Mouse (Mus musculus) intestine, postnatal 0 days (tissue): ENCODE measurements around the gene Dhdh. TPM values are rescaled to one million over a fixed set of nuclear protein-coding genes. Genes with fewer than 3 reads are reported as not detected.
"Not testable (repeated sequence)": the region's sequence is repeated elsewhere in the genome, so short reads cannot be mapped to it uniquely, and the experiment has no call there.

Source experiments
- ATAC-seq: fragments of 200-750 bp; cut with Nextera tagmentation; 2 replicates; pipeline ENCODE4 v1.8.0; 2017; ENCODE audit warnings: mild to moderate bottlenecking, moderate TSS enrichment, moderate library complexity
- H3K27ac ChIP-seq: fragments of 300-500 bp; sonication (generic); 2 replicates; pipeline ENCODE4 v1.5.1; 2014; ENCODE audit warnings: mild to moderate bottlenecking, low read depth, low read length, moderate library complexity
- H3K27me3 ChIP-seq: fragments of 300-500 bp; sonication (generic); replicated peaks from 2 replicates; pipeline ENCODE4 v1.6.1; 2014; ENCODE audit warnings: low read length, mixed read lengths; ENCODE audit not compliant: control insufficient read depth, insufficient read depth
- H3K36me3 ChIP-seq: fragments of 300-500 bp; sonication (generic); 2 replicates; pipeline ENCODE4 v1.6.1; 2014; ENCODE audit warnings: mild to moderate bottlenecking, moderate library complexity; ENCODE audit not compliant: control insufficient read depth, insufficient read depth
- H3K4me1 ChIP-seq: fragments of 300-500 bp; sonication (generic); replicated peaks from 2 replicates; pipeline ENCODE4 v1.6.1; 2014; ENCODE audit warnings: antibody characterized with exemption, low read length, mixed read lengths; ENCODE audit not compliant: control insufficient read depth, insufficient read depth
- H3K4me2 ChIP-seq: fragments of 300-500 bp; sonication (generic); replicated peaks from 2 replicates; pipeline ENCODE4 v1.6.1; 2014; ENCODE audit warnings: low read depth, mild to moderate bottlenecking, moderate library complexity
- H3K4me3 ChIP-seq: fragments of 300-500 bp; sonication (generic); 2 replicates; pipeline ENCODE4 v1.5.1; 2014; ENCODE audit warnings: low read depth, low read length
- H3K9ac ChIP-seq: fragments of 300-500 bp; sonication (generic); 2 replicates; pipeline ENCODE4 v1.6.1; 2014; ENCODE audit warnings: mild to moderate bottlenecking, low read depth, low read length
- H3K9me3 ChIP-seq: fragments of 300-500 bp; sonication (generic); 2 replicates; pipeline ENCODE4 v1.6.1; 2016; ENCODE audit warnings: mixed run types; ENCODE audit not compliant: control insufficient read depth
- CTCF ChIP-seq: sonication (generic); IDR thresholded peaks from 2 replicates; pipeline ENCODE4 v1.5.1; 2016; ENCODE audit warnings: low read depth, mild to moderate bottlenecking, control low read depth, antibody characterized with exemption, moderate library complexity
- WGBS: fragments of 180-500 bp; shearing (Covaris S2); extraction: QIAGEN DNeasy Blood & Tissue Kit; methylation state at CpG from one replicate; pipeline ENCODE4 v1.1.7; 2014; 5-methylcytosine and 5-hydroxymethylcytosine counted together
- polyA plus RNA-seq: library from polyadenylated mRNA; unstranded; fragments of >200 nt; fragmentation: Nextera tagmentation; extraction: Ambion mirVana; gene quantifications from 2 replicates; pipeline ENCODE4 v1.2.1, GENCODE M21; 2015

Gene Dhdh
- polyA plus RNA-seq = 1.1 and 1.2 TPM in 2 replicates

DNA sequence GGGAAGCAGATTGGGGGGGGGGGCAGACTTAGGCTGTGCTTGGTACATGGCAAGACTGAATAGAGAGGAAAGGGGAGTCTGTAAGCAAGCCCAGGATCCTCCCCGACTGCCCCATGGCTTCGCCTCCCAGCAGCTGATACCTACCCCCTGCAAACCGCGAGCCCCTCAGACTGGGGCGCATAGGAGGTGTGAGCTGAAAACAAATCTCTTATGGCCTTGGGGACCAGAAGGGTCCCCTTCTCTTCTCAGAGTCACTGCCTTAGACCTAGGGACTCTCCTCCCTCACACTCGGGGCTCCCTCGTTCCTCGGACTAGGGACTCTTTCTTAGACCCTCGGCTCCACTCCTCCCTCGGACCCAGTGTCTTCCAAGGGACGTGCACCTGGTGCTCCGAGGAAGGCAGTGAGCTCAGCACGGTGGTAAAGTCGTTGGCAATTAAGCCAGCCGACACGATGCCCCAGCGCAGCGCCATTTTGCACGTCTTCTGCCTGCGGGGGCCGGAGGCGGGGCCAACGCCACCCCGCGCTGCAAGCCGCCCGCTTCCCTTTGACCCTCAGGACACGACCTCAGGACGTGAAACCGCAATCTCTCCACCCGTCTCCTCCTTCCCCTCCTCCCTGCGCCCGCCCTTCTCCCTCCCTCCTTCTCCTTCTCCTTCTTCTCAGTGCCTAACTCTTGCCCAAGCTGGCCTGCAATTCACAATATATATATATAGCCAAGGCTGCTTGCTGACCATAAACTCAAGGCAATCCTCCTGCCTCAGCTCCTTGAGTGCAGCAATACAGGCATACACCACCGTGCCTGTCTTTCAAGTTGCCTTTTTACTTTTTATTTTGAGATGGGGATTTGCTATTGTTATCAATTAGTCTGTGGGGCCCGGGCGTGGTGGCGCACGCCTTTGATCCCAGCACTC is at the start of gene Dhdh:
Dhdh (minus strand) TSS at position 513 of the 912 bp plus-strand sequence.
- 14% methylated on average over 36 of the region's 38 CpGs for WGBS
- TF ChIP-seq CTCF = no peak
- peak; percentile 50; the same call in 1 of the 2 replicates for ATAC-seq

GRCm38 (mm10) chr7:45537602-45538001 is 49.0 kb upstream of the Dhdh start:
- 0 out of 2 replicates have a peak overlapping the region, but pooled peaks have one; percentile 48 for H3K9ac ChIP-seq
- 83% methylated on average over 10 of the region's 10 CpGs for WGBS

More for the DNA sequence above, at the start of gene Dhdh:
- Histone ChIP-seq H3K27me3 (no peaks in the 10 kb centered on the region), H3K4me3 (peak within 1 kb of the TSS; percentile 39), H3K36me3 (peaks cover 13% of the 10 kb centered on the region; the same call in 1 of the 2 replicates), H3K4me1 (no peaks in the 10 kb centered on the region), H3K9ac (peak within 1 kb of the TSS; percentile 38; the same call in 1 of the 2 replicates), H3K27ac (no peak within 1 kb of the TSS), H3K9me3 (no peaks in the 10 kb centered on the region), H3K4me2 (peak within 1 kb of the TSS; percentile 71)

DNA sequence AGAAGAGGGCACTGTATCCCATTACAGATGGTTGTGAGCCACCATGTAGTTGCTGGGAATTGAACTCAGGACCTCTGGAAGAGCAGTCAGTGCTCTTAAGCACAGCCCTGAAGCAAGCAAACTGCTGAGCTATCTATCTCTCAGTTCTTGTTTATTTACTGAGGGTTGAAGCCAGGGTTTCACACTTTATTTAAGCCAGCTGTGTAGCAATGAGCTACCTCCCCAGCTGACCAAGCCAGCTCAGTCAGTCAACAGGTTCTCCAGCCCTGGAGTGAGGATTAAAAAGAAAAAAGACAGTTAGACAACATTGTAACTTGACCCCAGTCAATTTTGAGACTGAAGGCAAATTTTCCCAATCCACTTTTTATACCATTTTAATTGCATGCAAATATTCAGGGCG is 47.1 kb upstream of the Dhdh start:
- Histone ChIP-seq H3K27ac (no peak overlapping the region), H3K9ac (no peak overlapping the region), H3K27me3 (no peaks in the 10 kb centered on the region), H3K36me3 (no peaks in the 10 kb centered on the region), H3K4me2 (no peak overlapping the region), H3K4me1 (no peaks in the 10 kb centered on the region), H3K4me3 (no peak overlapping the region), H3K9me3 (no peaks in the 10 kb centered on the region)
- 88% methylated on average over 1 of the region's 1 CpGs for WGBS
- TF ChIP-seq CTCF = 0 out of 2 replicates have a peak, but pooled peaks have one; percentile 18
- ATAC-seq = no peak

More at GRCm38 (mm10) chr7:45537602-45538001, 49.0 kb upstream of the Dhdh start:
- no peak overlapping the region for H3K27ac ChIP-seq
- H3K27me3 ChIP-seq = no peaks in the 10 kb centered on the region
- H3K4me3 ChIP-seq = peak overlapping the region; percentile 49; the same call in 1 of the 2 replicates
- peak overlapping the region; percentile 88 for H3K4me2 ChIP-seq
- H3K36me3 ChIP-seq = no peaks in the 10 kb centered on the region
- H3K9me3 ChIP-seq = no peaks in the 10 kb centered on the region
- no peak for TF ChIP-seq CTCF
- no peak for ATAC-seq
- H3K4me1 ChIP-seq = no peaks in the 10 kb centered on the region

GRCm38 (mm10) chr7:45530643-45531042 is 42.0 kb upstream of the Dhdh start:
- TF ChIP-seq CTCF = no peak
- Histone ChIP-seq H3K4me2 (no peak overlapping the region), H3K4me3 (no peak overlapping the region), H3K27ac (no peak overlapping the region), H3K27me3 (no peaks in the 10 kb centered on the region), H3K36me3 (no peaks in the 10 kb centered on the region), H3K4me1 (no peaks in the 10 kb centered on the region; the same call in 1 of the 2 replicates), H3K9ac (no peak overlapping the region), H3K9me3 (no peaks in the 10 kb centered on the region)
- ATAC-seq = no peak
- 31% methylated on average over 2 of the region's 2 CpGs for WGBS

DNA sequence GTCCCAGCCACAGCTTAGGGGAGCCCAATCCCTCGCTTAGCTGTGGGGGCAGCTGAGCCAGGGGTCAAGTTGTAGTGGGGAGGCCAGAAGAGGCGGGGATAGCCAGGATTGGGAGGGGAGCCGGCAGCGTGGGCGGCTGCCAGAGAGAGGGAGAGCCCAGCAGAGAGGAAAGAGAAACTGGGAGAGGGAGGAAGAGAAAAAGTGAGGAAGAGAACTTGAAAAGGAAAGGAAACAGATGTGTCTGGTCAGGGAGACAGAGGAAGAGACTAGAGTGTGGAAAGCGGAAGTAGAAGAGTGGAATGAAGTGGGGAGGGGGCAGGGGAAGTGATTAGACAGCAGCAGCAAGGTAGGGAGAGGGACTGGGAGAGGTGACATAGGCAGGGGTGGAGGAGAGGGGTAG is 40.9 kb upstream of the Dhdh start:
- no peak overlapping the region for H3K27ac ChIP-seq
- TF ChIP-seq CTCF = no peak
- H3K4me1 ChIP-seq = peaks cover 5% of the 10 kb centered on the region
- ATAC-seq = no peak
- no peaks in the 10 kb centered on the region for H3K9me3 ChIP-seq
- no peak overlapping the region for H3K9ac ChIP-seq
- no peak overlapping the region for H3K4me3 ChIP-seq
- H3K4me2 ChIP-seq = no peak overlapping the region
- no peaks in the 10 kb centered on the region for H3K36me3 ChIP-seq
- no peaks in the 10 kb centered on the region for H3K27me3 ChIP-seq
- WGBS = 20% methylated on average over 6 of the region's 6 CpGs

GRCm38 (mm10) chr7:45527169-45527568 is 38.6 kb upstream of the Dhdh start:
- not testable (repeated sequence) for H3K4me2 ChIP-seq

More at GRCm38 (mm10) chr7:45527169-45527568, 38.6 kb upstream of the Dhdh start:
- WGBS = 92% methylated on average over 6 of the region's 6 CpGs
- H3K27me3 ChIP-seq, ATAC-seq, H3K4me3 ChIP-seq, H3K9ac ChIP-seq, H3K36me3 ChIP-seq, H3K4me1 ChIP-seq, H3K27ac ChIP-seq, H3K9me3 ChIP-seq: not testable (repeated sequence)
